Mouse (Mus musculus) spleen, adult 2 months (tissue): Measurements from ENCODE around the gene Defb23.

Experiments used
- CTCF ChIP-seq: fragments of 200-500 bp; IDR thresholded peaks from 2 replicates; pipeline ENCODE4 v1.5.1; 2011; ENCODE audit warnings: mild to moderate bottlenecking, inconsistent platforms; ENCODE audit not compliant: insufficient read depth, insufficient read length, insufficient replicate concordance; ENCODE audit errors: extremely low read depth
- POLR2A ChIP-seq: fragments of 200-500 bp; IDR thresholded peaks from 2 replicates; pipeline ENCODE4 v1.6.1; 2011; ENCODE audit warnings: low read depth, low read length, inconsistent platforms

DNA sequence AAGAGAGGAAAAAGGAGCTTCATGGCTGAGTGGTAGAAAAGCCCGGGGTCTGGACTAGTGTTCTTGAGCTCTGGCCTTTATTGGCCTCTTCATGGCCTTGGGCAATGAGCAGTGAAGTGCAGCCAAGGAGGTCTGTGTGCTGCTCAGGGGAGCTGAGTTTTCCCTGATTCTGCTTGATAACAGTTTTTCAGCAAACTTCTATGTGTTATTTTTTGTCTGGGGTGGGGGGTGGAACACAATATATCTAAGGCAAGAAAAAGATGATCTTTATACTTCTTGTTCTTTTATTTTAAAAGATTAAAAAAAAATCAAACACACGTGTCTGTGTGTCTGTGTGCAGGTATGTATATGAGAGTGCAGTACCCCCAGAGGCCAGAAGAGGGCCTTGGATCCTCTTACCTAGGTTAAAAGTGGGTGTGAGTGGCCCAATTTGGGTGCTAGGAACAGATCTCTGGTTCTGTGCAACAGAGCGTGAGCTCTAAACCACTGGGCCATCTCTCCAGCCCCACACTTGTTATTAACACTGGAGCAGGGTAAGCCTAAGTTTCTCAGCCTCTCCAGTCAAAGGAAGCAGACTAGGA lies at the start of gene Defb23:
- no peak for TF ChIP-seq POLR2A
- no peak for TF ChIP-seq CTCF
